Mouse (Mus musculus): Measurements from ENCODE around the gene Fcrl5. TPM values are rescaled to one million over a fixed set of nuclear protein-coding genes. Genes with fewer than 3 reads are reported as not detected.
A peak's percentile ranks its signal among the peaks of the same experiment; 100 is the strongest.

Gene Fcrl5
- polyA plus RNA-seq, 1 experiment from 2014 or later, result not detected

DNA sequence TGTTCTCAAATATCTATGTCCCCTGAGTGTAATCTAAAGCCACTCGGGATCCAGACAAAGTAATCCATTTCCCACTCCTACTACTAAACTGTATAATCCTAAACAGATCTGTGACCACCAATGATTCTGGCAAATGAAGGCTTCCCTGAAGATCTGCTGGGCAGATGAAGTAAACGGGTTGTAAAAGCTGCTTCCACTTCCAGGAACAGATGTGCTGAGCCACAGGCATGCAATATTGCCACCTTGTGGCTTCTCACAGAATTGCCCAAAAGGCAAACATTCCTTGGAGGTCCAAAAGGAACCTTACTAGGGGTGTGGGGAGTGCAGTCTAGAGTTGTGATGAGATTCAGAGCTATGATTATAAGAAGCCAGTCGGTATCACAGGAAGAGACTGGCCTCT, 63.5 kb downstream of the Fcrl5 start:
- H3K4me2 ChIP-seq, result no peak overlapping the region
- no peak overlapping the region for H3K4me3 ChIP-seq (ENCODE audit: low read depth, low read length)
- H3K4me1 ChIP-seq (ENCODE audit: insufficient read depth), result no peaks in the 10 kb centered on the region
- DNase-seq, result peak; percentile 94
- H3K27ac ChIP-seq (ENCODE audit: low read depth), result no peak overlapping the region
- ATAC-seq (ENCODE audit: insufficient read depth), result peak; percentile 35; the same call in 1 of the 2 replicates
- peak; percentile 95 for TF ChIP-seq CTCF (IDR thresholded peaks at IDR 0.05; ENCODE audit: low read depth)
- 10% methylated on average over 3 of the region's 3 CpGs for WGBS
- no peaks in the 10 kb centered on the region for H3K9me3 ChIP-seq (ENCODE audit: low read depth, low read length)
- H3K27me3 ChIP-seq (ENCODE audit: insufficient read depth, low read length), result no peaks in the 10 kb centered on the region
- no peaks in the 10 kb centered on the region for H3K36me3 ChIP-seq (ENCODE audit: insufficient read depth)
- H3K9ac ChIP-seq, result no peak overlapping the region

DNA sequence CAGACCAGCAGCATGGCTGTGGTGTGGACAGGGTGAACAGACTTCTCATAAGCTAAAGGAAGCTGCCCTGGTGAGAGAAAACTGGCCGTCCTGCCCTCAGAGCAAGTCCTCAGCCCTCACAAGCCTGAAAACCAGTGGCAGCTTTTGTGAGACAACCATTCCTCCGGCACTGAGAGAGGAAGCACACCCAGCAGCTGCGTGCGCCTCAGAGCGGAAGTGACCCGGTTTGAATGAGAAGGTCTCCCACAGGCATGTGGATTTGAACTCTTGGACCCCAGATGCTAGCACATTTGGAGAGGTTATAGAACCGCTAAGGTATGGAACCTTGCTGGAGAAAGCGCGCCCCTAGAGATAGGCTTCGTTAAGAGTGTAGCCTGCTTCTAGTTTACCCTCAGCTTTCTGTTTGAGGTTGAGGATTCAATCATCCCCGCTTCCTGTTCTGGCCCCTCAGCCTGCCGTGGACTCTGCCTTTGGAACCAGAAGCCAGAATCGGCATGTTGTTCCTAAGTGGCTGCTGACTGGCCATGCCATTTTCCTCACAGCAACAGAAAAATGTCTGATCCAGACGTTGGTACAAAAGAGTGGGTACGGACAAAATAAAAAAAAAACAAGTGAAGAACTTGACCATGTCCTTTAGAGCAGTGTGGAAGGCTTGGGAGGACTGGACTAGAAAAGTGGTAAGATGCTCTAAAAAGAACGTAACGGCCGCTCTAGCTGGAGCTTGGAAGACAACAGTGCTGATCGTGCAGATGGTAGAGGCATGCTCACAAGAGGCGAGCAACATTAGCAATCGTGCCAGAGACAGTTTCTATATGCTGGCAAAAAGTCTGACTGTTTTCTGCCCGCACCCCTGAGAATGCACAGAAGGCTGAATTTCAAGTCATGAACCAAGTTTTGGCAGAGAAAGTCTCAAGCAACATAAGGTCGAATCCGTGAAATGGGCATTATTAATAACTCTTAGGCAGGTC, 64.8 kb downstream of the Fcrl5 start:
- Histone ChIP-seq H3K36me3 (ENCODE audit: insufficient read depth) (no peaks in the 10 kb centered on the region), H3K9ac (no peak overlapping the region), H3K27me3 (ENCODE audit: insufficient read depth, low read length) (no peaks in the 10 kb centered on the region), H3K4me1 (ENCODE audit: insufficient read depth) (no peaks in the 10 kb centered on the region), H3K27ac (ENCODE audit: low read depth) (no peak overlapping the region), H3K9me3 (ENCODE audit: low read depth, low read length) (no peaks in the 10 kb centered on the region), H3K4me2 (no peak overlapping the region), H3K4me3 (ENCODE audit: low read depth, low read length) (no peak overlapping the region)
- no peak for ATAC-seq (ENCODE audit: insufficient read depth)
- TF ChIP-seq CTCF (IDR thresholded peaks at IDR 0.05; ENCODE audit: low read depth), result no peak
- no peak for DNase-seq
- 68% methylated on average over 24 of the region's 24 CpGs for WGBS

DNA sequence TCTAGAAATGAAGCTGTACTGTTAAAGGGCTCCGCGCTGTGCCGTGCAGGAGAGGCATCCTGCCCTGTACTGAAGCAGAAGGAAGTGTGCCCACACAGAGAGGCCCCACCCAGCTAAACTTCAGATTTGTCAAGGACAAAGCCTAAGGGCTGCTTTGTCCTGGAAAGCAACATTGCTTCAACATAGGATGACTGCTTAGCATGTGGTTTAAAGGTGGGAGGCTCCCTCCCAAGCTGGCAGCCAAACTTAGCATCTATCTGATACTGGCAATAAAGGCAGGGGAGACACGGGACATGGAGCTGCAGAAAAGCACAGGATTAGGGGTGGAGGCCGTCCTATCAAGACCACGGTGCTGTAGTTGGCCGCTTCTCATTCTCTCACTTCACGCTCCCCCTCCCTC, 65.6 kb downstream of the Fcrl5 start:
- no peak overlapping the region for H3K27ac ChIP-seq (ENCODE audit: low read depth)
- no peak overlapping the region for H3K9ac ChIP-seq
- ATAC-seq (ENCODE audit: insufficient read depth), result no peak
- H3K27me3 ChIP-seq (ENCODE audit: insufficient read depth, low read length), result no peaks in the 10 kb centered on the region
- WGBS, result 46% methylated on average over 8 of the region's 8 CpGs
- no peaks in the 10 kb centered on the region for H3K9me3 ChIP-seq (ENCODE audit: low read depth, low read length)
- TF ChIP-seq CTCF (IDR thresholded peaks at IDR 0.05; ENCODE audit: low read depth), result no peak
- no peaks in the 10 kb centered on the region for H3K4me1 ChIP-seq (ENCODE audit: insufficient read depth)
- DNase-seq, result no peak
- no peak overlapping the region for H3K4me2 ChIP-seq
- H3K36me3 ChIP-seq (ENCODE audit: insufficient read depth), result no peaks in the 10 kb centered on the region
- no peak overlapping the region for H3K4me3 ChIP-seq (ENCODE audit: low read depth, low read length)

DNA sequence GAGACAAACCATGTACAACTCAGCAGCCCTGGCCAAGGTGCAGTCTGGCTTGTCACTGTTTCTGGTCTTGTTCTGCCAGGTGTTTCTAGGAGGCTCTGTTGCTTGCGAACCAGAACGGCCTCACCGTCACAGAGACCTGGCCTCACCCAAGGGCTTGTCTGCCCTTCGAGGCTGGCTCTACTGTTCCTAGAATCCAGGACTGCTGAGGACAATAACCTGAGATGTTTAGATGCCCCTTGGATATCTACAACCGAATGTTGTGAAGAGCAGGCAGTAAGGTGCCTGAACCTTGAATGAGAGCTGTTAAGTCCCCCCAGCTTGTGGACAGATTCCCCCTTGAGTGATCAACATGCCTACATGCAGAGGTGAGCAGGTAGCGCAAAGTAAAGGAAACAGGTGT, 67.2 kb downstream of the Fcrl5 start:
- no peaks in the 10 kb centered on the region for H3K36me3 ChIP-seq (ENCODE audit: insufficient read depth)
- no peak for ATAC-seq (ENCODE audit: insufficient read depth)
- no peak for TF ChIP-seq CTCF (IDR thresholded peaks at IDR 0.05; ENCODE audit: low read depth)
- no peaks in the 10 kb centered on the region for H3K27me3 ChIP-seq (ENCODE audit: insufficient read depth, low read length)
- no peak overlapping the region for H3K9ac ChIP-seq
- H3K27ac ChIP-seq (ENCODE audit: low read depth), result no peak overlapping the region
- no peaks in the 10 kb centered on the region for H3K9me3 ChIP-seq (ENCODE audit: low read depth, low read length)
- DNase-seq, result no peak
- WGBS, result 89% methylated on average over 6 of the region's 6 CpGs
- H3K4me1 ChIP-seq (ENCODE audit: insufficient read depth), result no peaks in the 10 kb centered on the region
- no peak overlapping the region for H3K4me3 ChIP-seq (ENCODE audit: low read depth, low read length)
- H3K4me2 ChIP-seq, result no peak overlapping the region

DNA sequence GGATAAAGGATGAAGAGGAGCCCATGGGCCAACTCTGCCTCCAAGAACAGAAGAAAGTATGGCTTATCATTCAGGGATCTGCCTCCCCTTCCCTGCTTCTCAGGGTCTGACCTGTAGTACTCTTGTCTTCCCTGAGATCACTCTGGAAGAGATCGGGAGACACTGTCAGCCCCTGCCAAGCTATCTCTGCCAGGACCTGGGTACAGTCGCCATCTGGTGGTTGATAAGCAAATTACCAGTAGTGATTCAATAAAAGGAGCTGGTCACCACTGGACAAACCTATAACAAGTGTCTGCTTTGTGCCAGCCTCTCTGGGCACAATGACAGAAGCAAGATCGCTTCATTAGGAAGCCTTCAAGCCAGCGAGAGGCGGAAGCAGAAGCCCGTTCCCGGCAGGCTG, 68.8 kb downstream of the Fcrl5 start:
- Histone ChIP-seq H3K36me3 (ENCODE audit: insufficient read depth) (no peaks in the 10 kb centered on the region), H3K27ac (ENCODE audit: low read depth) (no peak overlapping the region), H3K9ac (no peak overlapping the region), H3K4me2 (no peak overlapping the region), H3K4me3 (ENCODE audit: low read depth, low read length) (no peak overlapping the region), H3K27me3 (ENCODE audit: insufficient read depth, low read length) (no peaks in the 10 kb centered on the region), H3K4me1 (ENCODE audit: insufficient read depth) (no peaks in the 10 kb centered on the region), H3K9me3 (ENCODE audit: low read depth, low read length) (no peaks in the 10 kb centered on the region)
- peak; percentile 83 for TF ChIP-seq CTCF (IDR thresholded peaks at IDR 0.05; ENCODE audit: low read depth)
- 30% methylated on average over 7 of the region's 7 CpGs for WGBS
- ATAC-seq (ENCODE audit: insufficient read depth) (peak; percentile 29; the same call in 1 of the 2 replicates), DNase-seq (peak; percentile 77)

DNA sequence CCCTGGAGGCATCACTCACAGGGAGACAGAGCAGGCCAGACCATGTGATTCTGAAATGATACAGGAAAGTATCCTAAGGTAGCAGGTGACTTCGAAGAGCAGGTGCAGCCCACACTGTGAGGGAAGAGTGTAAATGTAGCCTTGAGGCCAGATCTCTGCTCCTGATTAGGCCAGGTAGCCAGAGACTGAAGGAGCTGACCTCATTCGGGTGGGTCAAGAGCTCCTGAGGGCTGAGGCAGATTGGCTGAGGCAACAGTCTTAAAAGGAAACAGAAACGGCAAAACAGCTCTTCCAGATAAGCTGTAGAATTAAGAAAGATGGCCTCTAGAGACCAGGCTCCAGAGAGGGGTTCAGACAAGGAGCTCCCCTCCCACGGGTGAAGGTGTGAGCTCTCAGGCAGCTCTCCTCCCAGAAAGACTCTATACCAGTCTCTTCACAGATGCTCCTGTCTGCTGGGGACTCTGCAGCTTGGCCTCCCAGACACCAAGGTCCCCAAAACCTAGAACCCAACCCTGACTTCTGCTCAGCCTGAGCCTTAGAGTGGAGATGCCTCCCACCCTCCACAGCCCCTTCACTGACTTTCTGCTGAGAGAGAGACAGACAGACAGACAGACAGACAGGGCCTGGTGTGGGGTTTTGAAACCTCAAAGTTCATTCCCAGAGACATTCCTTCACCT, 69.3 kb downstream of the Fcrl5 start:
- H3K9me3 ChIP-seq (ENCODE audit: low read depth, low read length), result no peaks in the 10 kb centered on the region
- 36% methylated on average over 4 of the region's 4 CpGs for WGBS
- no peak for DNase-seq
- H3K4me3 ChIP-seq (ENCODE audit: low read depth, low read length), result no peak overlapping the region
- H3K4me1 ChIP-seq (ENCODE audit: insufficient read depth), result no peaks in the 10 kb centered on the region
- H3K36me3 ChIP-seq (ENCODE audit: insufficient read depth), result no peaks in the 10 kb centered on the region
- H3K27me3 ChIP-seq (ENCODE audit: insufficient read depth, low read length), result no peaks in the 10 kb centered on the region
- H3K4me2 ChIP-seq, result no peak overlapping the region
- ATAC-seq (ENCODE audit: insufficient read depth), result no peak
- no peak overlapping the region for H3K27ac ChIP-seq (ENCODE audit: low read depth)
- no peak for TF ChIP-seq CTCF (IDR thresholded peaks at IDR 0.05; ENCODE audit: low read depth)
- H3K9ac ChIP-seq, result no peak overlapping the region
